Mouse (Mus musculus): Measurements from ENCODE around the gene Trib3. TPM values are rescaled to one million over a fixed set of nuclear protein-coding genes. Genes with fewer than 3 reads are reported as not detected.
"Not testable (repeated sequence)": the region's sequence is repeated elsewhere in the genome, so short reads cannot be mapped to it uniquely, and the experiment has no call there.

Gene Trib3
- polyA plus RNA-seq, 1 experiment: 1.1 TPM

DNA sequence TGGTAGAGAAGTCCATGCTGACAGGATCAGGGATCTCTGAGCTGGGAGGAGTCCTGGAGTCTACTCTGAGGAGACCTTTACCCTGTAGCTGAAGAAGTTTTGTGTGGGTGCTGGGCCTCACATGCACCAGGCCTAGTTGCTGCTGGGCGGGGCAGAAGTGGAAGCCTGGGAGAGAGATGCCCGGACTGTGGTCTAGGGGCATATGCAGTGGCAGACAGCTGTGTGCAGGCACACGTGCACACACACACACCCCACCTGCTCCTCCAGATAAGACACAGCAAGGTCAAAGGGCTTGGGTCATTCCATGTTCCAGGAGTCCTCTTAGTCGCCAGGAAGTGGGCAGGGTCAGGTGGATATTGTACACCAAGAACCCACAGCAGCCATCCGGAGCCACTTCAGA, 15.8 kb upstream of the Trib3 start:
- no peaks in the 10 kb centered on the region for H3K4me1 ChIP-seq (ENCODE audit: control insufficient read depth, insufficient read depth, low read length)
- H3K4me3 ChIP-seq (replicated peaks; ENCODE audit: insufficient read depth, low read depth, low read length): no peak overlapping the region
- no peak for DNase-seq
- no peak overlapping the region for H3K27ac ChIP-seq (ENCODE audit: insufficient read depth, low read length)
- no peaks in the 10 kb centered on the region for H3K27me3 ChIP-seq (ENCODE audit: control insufficient read depth, insufficient read depth, low read length)
- 77% methylated on average over 5 of the region's 5 CpGs for WGBS
- TF ChIP-seq POLR2A (IDR thresholded peaks at IDR 0.05; ENCODE audit: borderline replicate concordance, insufficient read depth, low read length): no peak
- TF ChIP-seq CTCF (IDR thresholded peaks at IDR 0.05; ENCODE audit: borderline replicate concordance, insufficient read depth, low read depth, low read length): no peak

- DNase-seq; H3K27ac ChIP-seq (ENCODE audit: insufficient read depth, low read length); H3K27me3 ChIP-seq (ENCODE audit: control insufficient read depth, insufficient read depth, low read length); H3K4me3 ChIP-seq (replicated peaks; ENCODE audit: insufficient read depth, low read depth, low read length); H3K4me1 ChIP-seq (ENCODE audit: control insufficient read depth, insufficient read depth, low read length): not testable (repeated sequence)
- WGBS: 72% methylated on average over 5 of the region's 5 CpGs
Observed at GRCm38 (mm10) chr2:152358977-152359376, 15.1 kb upstream of the Trib3 start.

GRCm38 (mm10) chr2:152357254-152357653, 13.4 kb upstream of the Trib3 start:
- Histone ChIP-seq H3K27me3 (ENCODE audit: control insufficient read depth, insufficient read depth, low read length) (no peaks in the 10 kb centered on the region), H3K27ac (ENCODE audit: insufficient read depth, low read length) (no peak overlapping the region), H3K4me1 (ENCODE audit: control insufficient read depth, insufficient read depth, low read length) (no peaks in the 10 kb centered on the region), H3K4me3 (replicated peaks; ENCODE audit: insufficient read depth, low read depth, low read length) (no peak overlapping the region)
- WGBS: 85% methylated on average over 3 of the region's 3 CpGs
- TF ChIP-seq CTCF (IDR thresholded peaks at IDR 0.05; ENCODE audit: borderline replicate concordance, insufficient read depth, low read depth, low read length) (no peak), POLR2A (IDR thresholded peaks at IDR 0.05; ENCODE audit: borderline replicate concordance, insufficient read depth, low read length) (no peak)
- DNase-seq: no peak

- H3K27me3 ChIP-seq (ENCODE audit: control insufficient read depth, insufficient read depth, low read length): no peaks in the 10 kb centered on the region
- H3K27ac ChIP-seq (ENCODE audit: insufficient read depth, low read length): no peak overlapping the region
- peak in 1 of 2 experiments; percentile 35 for DNase-seq
- TF ChIP-seq CTCF (IDR thresholded peaks at IDR 0.05; ENCODE audit: borderline replicate concordance, insufficient read depth, low read depth, low read length): no peak
- no peak for TF ChIP-seq POLR2A (IDR thresholded peaks at IDR 0.05; ENCODE audit: borderline replicate concordance, insufficient read depth, low read length)
- 84% methylated on average over 8 of the region's 8 CpGs for WGBS
- no peak overlapping the region for H3K4me3 ChIP-seq (replicated peaks; ENCODE audit: insufficient read depth, low read depth, low read length)
- no peaks in the 10 kb centered on the region for H3K4me1 ChIP-seq (ENCODE audit: control insufficient read depth, insufficient read depth, low read length)
Observed at GRCm38 (mm10) chr2:152349842-152350540, 6.2 kb upstream of the Trib3 start.

- TF ChIP-seq POLR2A (IDR thresholded peaks at IDR 0.05; ENCODE audit: borderline replicate concordance, insufficient read depth, low read length) (no peak), CTCF (IDR thresholded peaks at IDR 0.05; ENCODE audit: borderline replicate concordance, insufficient read depth, low read depth, low read length) (no peak)
- no peak overlapping the region for H3K4me3 ChIP-seq (replicated peaks; ENCODE audit: insufficient read depth, low read depth, low read length)
- 91% methylated on average over 6 of the region's 6 CpGs for WGBS
- H3K27me3 ChIP-seq (ENCODE audit: control insufficient read depth, insufficient read depth, low read length): no peaks in the 10 kb centered on the region
- H3K4me1 ChIP-seq (ENCODE audit: control insufficient read depth, insufficient read depth, low read length): no peaks in the 10 kb centered on the region
- no peak overlapping the region for H3K27ac ChIP-seq (ENCODE audit: insufficient read depth, low read length)
- no peak for DNase-seq
Observed at GRCm38 (mm10) chr2:152349205-152349604, 5.4 kb upstream of the Trib3 start.

DNA sequence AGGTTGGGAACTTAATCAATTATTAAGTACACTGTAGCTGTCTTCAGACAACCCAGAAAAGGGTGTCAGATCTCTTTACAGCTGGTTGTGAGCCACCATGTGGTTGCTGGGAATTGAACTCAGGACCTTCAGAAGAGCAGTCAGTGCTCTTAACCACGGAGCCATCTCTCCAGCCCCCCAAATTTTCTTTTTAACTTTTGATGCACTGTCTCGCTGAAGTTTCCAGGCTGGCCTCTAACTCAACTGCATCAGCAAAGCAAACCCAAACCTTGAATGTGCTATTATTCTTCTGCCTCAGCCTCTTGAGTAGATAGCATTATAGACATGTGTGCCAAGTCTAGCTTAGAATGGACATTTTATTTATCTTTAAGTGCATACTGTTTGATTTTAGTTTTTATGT, 3.9 kb upstream of the Trib3 start:
- no peak for DNase-seq
- no peaks in the 10 kb centered on the region for H3K4me1 ChIP-seq (ENCODE audit: control insufficient read depth, insufficient read depth, low read length)
- TF ChIP-seq CTCF (IDR thresholded peaks at IDR 0.05; ENCODE audit: borderline replicate concordance, insufficient read depth, low read depth, low read length) (no peak), POLR2A (IDR thresholded peaks at IDR 0.05; ENCODE audit: borderline replicate concordance, insufficient read depth, low read length) (no peak)
- H3K27ac ChIP-seq (ENCODE audit: insufficient read depth, low read length): no peak overlapping the region
- H3K4me3 ChIP-seq (replicated peaks; ENCODE audit: insufficient read depth, low read depth, low read length): no peak overlapping the region
- H3K27me3 ChIP-seq (ENCODE audit: control insufficient read depth, insufficient read depth, low read length): no peaks in the 10 kb centered on the region
- WGBS: 85% methylated on average over 2 of the region's 2 CpGs

DNA sequence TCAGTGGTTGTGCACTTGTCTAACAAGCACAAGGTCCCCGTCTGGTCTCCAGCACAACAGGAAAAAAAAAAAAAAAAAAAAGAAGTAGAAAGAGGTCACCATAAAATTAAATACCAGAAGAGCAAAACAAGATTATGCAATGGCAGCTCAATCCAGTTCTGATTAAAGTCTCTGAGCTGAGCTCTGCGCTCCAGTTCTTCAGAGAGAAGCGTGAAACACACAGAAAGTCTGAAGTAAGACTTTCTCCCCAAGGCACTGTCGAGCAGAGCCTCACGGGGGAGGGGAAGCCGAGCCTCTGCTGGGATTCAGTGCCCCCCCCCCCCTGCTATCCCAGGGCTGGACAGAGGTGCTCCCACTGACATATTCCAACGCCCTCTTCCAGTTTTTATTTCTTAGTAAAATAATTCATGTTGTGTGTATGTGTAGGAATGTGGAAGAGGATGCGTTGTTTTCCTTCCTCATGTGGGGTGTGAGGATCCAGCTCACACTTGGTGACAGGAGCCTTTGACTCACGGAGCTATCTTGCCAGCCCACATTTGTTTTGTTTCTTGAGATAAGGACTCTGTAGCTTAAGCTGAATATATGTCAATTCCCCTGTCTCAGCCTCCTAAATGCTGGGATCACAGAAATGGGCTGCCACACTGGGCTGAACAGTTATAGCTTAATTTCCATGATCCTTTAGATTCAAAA, 3.1 kb upstream of the Trib3 start:
- no peak overlapping the region for H3K4me3 ChIP-seq (replicated peaks; ENCODE audit: insufficient read depth, low read depth, low read length)
- H3K27ac ChIP-seq (ENCODE audit: insufficient read depth, low read length): no peak overlapping the region
- no peaks in the 10 kb centered on the region for H3K27me3 ChIP-seq (ENCODE audit: control insufficient read depth, insufficient read depth, low read length)
- WGBS: 70% methylated on average over 9 of the region's 9 CpGs
- no peak for DNase-seq
- no peaks in the 10 kb centered on the region for H3K4me1 ChIP-seq (ENCODE audit: control insufficient read depth, insufficient read depth, low read length)
- TF ChIP-seq POLR2A (IDR thresholded peaks at IDR 0.05; ENCODE audit: borderline replicate concordance, insufficient read depth, low read length): no peak
- no peak for TF ChIP-seq CTCF (IDR thresholded peaks at IDR 0.05; ENCODE audit: borderline replicate concordance, insufficient read depth, low read depth, low read length)

- no peak for DNase-seq
- 87% methylated on average over 6 of the region's 6 CpGs for WGBS
- TF ChIP-seq POLR2A (IDR thresholded peaks at IDR 0.05; ENCODE audit: borderline replicate concordance, insufficient read depth, low read length): no peak
- TF ChIP-seq CTCF (IDR thresholded peaks at IDR 0.05; ENCODE audit: borderline replicate concordance, insufficient read depth, low read depth, low read length): no peak
Observed at GRCm38 (mm10) chr2:152345393-152345792, 1.6 kb upstream of the Trib3 start.

More at GRCm38 (mm10) chr2:152345393-152345792, 1.6 kb upstream of the Trib3 start:
- Histone ChIP-seq H3K4me3 (replicated peaks; ENCODE audit: insufficient read depth, low read depth, low read length) (no peak overlapping the region), H3K4me1 (ENCODE audit: control insufficient read depth, insufficient read depth, low read length) (no peaks in the 10 kb centered on the region), H3K27me3 (ENCODE audit: control insufficient read depth, insufficient read depth, low read length) (no peaks in the 10 kb centered on the region), H3K27ac (ENCODE audit: insufficient read depth, low read length) (no peak overlapping the region)
